Mouse (Mus musculus): ENCODE measurements around the gene Hjurp. TPM values are rescaled to one million over a fixed set of nuclear protein-coding genes. Genes with fewer than 3 reads are reported as not detected.

Gene Hjurp
- total RNA-seq, 4 experiments from 2014 or later, result 43.2 to 45.6 (median 45.5) TPM

DNA sequence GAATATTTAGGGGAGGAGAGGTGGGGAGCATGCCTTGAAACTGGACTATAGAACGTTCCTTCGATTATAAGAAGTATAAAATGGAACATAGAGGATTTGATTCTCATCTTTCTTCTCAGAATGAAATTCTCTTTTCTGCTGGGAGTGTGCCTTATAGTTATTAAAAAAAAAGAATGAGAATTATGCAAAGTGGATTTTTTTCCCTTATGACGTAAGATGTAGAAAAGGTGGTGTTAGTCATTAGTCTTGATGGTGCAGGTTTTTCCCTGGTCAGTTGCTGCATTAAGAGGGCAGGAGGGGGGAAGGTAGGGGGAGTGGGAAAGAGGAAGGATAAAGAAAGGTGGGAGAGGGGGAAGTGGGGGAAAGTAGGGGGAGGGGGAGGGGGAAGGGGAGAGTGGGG lies 4.9 kb upstream of the Hjurp start:
- DNase-seq (ENCODE audit: low spot score in 2 of 2), result no peak

DNA sequence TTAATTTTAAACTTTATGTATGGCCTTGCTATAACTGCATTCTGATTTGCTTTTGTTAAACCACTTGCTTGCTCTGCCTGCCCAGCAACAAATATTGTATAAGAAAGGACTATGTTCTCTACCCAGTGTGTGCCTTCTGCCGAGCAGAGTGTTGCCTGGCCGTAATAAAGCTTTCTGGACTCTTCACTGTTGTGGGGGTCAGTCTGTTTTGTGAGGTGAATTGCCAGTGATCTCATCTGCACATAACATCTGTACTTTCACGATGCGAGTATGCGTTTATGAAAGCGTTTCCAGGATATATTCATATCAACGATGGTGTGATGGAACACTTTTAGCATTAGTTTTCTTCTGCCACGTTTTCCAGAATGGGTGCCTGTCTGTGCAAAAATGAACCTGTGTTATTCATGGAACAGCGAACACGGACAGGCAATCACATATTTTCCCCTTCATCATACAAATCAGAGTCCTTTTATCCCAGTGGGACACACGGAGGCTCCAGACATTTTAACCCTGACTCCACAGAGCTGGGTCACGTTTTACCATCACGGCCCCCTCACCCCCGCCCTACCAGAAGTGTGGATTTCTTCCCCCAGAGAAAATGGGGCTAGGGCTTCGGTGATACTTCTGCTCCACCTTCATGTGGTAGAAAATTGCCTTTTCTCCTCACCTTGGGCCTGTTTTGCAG lies 2.7 kb upstream of the Hjurp start:
- peak in 1 of 2 experiments; percentile 8 for DNase-seq (ENCODE audit: low spot score in 2 of 2)

DNA sequence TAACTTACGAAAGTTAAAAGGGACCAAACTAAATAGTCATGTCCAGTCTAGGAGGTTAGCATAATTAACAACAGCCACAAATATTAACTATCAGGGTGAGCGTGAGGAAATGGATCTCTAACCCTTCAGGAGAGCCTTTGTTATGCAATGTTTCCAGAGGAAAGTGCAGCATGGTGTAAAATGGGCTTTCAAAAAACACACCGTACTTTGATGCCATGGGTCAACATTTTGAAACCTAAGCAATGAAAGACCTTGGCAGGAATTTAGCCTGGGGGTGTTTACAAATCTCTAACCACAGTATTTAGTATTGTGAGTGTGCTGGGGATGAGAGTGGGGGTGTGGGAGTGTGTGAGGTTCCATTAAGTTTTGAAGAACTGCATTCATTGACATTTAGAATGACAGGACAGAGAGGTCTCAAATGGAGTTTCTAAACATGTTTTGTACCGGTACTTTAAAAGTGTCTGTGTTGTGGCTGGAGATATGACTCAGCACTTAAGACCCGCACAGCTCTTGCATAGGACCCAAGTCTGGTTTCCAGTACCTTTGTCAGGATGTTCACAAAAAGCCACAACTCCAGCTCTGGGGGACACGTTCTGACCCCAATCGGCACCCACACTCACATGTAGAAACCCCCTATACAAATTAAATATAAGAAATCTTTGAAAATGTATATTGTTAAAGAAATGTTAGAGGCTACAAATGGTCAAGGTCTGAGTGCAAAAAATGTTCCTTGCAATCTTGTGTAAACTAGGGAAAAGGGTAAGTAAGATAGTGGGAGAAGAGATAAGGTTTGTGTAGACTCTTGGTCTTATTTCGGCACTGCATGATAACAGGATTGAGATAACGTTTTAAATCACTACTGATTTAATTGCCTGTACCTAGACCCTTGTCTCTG lies 1.9 kb upstream of the Hjurp start:
- no peak for DNase-seq (ENCODE audit: low spot score in 2 of 2)

DNA sequence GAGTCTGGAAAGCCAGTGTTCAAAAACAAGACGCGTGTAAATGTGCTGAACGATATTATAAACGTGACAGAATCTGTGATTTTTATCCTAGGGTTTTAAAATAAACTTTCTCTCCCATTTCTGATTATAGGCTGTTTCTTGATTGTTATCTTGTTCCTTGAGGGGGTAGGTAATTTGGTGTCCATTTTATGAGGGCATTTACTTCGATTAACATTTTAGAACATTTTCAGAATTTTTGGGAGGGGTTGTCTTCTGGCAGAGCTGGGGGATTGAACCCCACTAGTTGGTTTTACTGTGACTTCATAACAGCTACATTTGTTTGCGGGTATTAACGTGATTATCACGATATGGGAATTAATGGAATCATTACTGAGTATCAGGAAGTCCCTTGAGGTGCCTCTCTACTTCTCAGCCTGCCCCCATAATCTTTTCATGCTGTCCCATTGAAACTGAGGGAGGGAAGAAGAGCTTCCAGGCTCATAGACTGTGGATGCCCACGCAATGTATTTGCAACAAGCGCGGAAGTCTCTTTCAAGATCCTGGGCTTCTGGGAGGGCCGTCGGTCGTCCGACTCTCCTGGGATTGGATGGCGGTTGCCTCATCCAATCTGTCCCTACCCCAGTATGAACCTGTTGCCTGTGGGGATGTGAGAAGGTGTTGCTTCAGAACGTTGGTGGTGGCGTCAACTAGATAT lies 532 bp upstream of the Hjurp start:
- DNase-seq (ENCODE audit: low spot score in 2 of 2), result peak in 1 of 2 experiments; percentile 18

DNA sequence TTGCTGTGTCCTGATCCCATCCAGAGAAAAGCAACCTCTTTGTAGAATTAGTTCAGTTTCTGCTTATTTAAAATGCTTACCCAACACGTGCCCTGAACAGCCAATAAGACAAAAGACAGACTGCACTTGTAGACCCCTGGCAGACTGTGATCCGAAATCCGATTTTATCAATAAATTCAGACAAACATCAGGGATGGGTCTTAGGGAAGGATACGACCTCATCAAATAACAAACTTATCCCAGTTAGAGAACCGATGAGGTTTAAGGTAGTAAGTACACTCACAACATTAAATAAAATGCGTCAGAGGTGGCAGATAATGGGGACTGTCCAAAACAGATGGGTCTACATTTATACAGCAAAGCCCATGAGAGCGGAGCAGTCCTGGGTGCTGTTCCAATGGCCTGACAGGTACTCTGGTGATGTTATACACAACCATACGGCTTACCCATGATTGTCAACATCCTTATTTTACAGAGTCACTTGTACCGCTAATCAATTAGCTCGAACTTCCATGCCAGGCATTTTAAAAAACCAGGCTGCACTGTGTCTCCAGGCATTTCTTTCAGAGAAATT lies 822 bp downstream of the Hjurp start:
- peak in 1 of 2 experiments; percentile 29 for DNase-seq (ENCODE audit: low spot score in 2 of 2)

DNA sequence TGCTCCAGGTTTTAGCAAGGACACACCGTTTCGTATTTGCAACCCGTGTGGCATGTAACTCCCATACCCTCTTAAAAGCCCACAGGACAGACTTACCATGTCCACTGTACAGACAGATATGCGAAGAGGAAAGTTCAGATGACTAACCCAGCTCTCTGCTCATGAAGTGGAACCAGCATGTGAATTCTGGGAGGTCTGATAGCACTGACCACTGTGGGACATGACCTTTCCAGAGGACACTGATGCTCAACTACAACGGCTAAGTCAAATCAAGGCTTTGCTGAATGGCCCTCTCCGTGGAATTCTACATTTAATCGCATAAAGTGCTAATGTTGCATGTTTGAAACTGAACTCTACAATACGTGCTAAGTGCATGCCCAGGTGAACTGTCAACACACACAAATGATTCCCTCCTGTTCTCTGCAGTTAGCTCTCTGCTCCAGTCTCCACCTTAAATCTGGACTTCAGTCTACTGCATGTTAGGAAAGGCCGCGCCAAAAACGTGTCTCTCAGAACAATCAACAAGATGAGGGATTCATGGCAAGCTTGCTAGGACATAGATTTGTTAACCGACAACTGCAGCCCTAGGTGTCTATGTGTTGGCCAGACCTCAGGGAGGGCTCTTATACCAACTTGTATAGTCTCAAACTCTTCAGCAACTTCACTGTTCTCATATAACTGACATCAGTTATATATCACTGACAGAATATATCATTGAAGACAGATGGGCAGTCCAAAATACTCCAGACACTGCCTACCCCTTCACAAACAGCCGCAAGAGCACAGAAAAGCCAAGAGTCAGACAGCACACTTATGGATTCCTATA lies 1.5 kb downstream of the Hjurp start:
- peak in 1 of 2 experiments; percentile 22 for DNase-seq (ENCODE audit: low spot score in 2 of 2)

DNA sequence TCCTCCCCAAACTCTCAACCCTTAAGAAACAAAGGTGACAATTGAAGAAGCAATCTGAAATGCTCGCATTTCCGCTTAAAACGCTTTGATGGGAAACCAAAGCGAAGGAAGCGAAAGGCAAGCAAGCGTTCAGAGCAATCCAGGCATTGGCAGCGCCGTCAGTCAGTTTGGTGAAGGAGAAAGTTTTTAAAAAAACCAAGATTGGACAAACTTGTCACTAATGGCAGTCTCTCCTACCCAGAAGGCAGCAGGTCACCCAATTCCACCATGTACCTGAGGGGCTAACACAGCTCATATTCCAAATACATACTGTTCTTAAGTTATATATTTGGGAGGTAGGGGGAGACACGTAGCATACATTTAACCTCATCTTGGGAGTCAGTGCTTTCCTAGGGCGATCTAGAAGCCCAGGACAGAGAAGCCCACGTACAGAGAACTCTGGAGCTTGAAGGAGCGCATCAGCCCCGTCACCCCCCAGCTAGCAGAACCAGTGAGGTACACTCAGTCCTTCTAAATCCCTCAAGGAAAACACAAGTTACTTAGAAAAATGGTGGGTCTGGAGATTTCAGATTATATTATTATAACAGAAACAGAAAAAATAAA lies 2.3 kb downstream of the Hjurp start:
- DNase-seq (ENCODE audit: low spot score in 2 of 2), result no peak

DNA sequence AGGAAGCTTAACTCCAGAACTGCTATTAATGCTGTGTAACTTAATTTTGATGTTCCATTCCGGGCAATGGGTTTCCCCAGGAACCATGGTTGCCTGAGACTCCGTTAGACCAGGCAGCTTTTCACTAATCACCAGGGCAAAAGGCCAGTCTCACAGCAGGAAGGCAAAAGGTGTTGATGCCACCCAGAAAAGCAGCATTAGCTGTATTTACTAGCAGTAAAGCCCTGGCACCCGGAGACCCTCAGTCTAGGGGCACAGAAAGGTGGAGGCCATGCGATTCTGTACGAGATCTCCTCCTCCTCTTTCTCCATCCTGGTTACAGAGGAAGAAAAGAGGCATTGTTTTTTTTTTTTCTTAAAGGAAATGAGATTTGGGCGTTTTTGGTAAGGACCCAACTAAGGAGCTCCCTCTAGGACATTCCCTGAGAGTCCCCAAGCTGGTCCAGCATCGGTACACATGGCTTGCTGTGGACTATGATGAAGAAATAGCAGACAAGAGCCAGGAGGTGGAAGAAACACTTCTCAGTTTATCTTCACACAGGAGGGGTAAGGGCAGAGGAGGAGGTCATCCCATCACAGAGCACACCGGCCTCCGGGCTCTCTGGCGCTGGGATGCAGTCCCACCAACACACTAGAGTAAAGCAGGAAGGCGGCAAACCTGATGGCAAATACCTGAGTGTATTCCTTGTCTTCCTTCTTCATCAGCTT lies 2.9 kb downstream of the Hjurp start:
- DNase-seq (ENCODE audit: low spot score in 2 of 2), result peak in 1 of 2 experiments; percentile 9

DNA sequence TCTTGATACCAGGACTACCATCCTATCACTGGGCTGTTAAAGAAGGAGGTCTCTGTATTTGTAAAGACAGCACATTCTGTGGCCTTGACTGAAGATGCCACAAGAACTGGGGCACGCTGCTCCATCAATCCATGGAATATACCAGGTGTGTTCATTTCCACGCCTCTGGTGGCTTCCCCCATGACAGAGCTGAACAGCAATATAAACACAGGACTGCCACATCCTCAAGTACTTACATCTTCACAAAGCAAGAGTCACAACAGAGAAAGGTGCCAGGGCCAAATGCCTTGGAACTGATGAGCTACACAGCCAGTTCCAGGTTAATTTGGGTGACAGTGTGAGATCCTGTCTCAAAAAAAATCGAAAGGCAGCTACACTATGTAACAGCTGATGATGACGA lies 3.6 kb downstream of the Hjurp start:
- no peak for DNase-seq (ENCODE audit: low spot score in 2 of 2)

DNA sequence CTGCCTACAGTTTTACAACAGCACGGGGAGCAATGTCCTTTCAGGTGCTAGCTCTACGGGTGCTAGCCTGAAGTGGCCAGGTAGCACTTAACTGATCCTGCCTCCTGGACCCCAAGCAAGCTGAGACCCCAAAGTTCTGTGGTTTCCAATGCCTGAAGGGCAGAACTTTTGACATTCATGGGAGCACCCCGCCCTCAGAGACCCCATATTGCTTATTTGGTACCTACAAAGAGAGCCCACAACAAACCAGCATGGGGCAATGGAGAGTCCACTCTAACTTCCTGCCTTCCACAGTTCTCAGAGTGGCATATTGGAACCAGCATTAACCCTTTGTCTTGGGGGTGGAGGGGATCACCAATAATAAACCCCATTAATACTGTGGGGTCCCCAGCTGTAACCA lies 4.1 kb downstream of the Hjurp start:
- DNase-seq (ENCODE audit: low spot score in 2 of 2), result no peak

DNA sequence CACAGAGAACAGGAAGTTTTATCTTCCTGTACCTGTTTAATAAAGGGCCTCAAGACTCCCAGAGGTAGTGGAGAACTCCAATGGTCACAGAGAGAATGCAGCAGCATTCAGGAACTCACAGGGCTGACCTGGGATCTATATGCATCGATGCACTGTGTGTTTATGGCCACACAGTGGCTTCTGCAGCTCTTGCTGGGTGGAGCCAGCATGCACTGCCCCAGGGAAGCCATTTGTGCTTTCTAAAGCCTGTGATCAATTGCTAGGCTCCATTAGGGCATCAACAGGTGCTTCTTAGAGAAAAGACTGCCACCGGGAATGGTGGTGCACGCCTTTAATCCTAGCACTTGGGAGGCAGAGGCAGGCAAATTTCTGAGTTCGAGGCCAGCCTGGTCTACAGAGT lies 4.6 kb downstream of the Hjurp start:
- no peak for DNase-seq (ENCODE audit: low spot score in 2 of 2)

DNA sequence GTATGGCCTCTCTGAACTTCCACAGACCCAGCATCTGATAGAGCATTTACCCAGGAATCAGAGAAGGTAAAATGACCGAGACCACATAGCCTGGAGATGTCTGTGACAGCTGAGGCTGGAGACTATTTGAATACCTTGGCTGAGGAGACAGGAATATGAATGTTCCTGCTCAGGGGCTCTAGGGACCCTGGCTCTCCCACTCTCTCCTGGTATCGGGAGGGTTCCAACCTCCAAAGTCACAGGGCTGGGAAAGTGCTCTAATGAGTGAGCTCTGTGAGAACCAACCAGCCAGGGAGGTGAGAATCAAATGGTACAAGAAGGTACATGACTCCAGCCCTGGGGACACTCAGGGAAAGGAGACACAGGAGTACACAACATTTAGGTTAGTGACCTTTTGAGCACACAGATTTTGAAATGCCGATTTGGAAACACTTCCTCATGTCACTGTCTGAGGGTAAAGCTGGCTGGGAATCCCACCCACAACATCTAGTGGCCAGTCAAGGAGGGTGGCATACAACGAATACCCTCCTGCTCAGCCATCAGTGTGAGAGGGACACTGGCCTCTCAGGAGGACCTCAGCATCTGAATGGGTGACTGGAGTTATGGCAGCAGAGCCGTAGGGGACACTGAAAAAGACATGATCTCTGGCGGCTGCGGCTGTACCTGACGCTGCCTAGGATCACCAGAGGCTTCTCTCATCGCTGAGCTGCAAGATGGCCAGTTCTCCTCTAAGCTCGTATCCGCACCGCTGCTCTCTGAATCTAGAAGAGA lies 7.7 kb downstream of the Hjurp start:
- DNase-seq (ENCODE audit: low spot score in 2 of 2), result no peak

DNA sequence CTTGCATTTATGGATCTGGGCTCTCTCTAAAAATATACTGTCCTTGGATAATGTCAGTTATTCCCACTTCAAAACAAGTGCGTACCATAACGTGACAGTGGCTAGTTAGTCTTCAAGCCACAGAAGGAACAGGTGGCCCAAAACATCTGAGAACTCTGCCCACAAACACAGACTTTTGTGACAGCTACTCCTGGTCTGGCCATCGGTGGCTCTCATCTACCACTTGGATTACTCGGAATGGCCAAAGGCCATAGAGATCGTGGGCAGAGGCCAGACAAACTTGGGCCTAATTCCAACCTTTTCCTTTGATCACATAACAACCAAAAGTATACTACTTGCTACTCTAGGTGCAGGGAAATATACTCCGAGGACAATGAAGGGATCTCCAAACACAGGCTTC lies 9.4 kb downstream of the Hjurp start:
- DNase-seq (ENCODE audit: low spot score in 2 of 2), result no peak

DNA sequence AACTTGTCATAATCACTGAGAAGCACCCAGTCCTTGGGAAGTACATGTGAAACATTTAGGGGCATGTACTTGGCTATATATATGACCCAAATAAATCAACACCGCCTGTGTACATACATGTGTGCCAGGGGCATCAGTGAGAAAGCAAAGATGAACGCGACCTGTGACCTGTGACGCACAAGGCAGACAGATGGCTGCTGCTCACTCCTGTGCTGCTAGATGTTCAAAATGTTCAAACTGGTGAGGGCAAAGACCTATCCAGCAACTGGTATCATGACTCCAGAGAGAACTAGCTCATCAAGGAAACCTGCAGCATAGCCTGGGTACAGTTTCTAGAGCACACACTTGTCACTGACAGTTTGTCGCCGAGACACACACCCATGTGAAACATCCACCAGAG lies 9.9 kb downstream of the Hjurp start:
- DNase-seq (ENCODE audit: low spot score in 2 of 2), result no peak

DNA sequence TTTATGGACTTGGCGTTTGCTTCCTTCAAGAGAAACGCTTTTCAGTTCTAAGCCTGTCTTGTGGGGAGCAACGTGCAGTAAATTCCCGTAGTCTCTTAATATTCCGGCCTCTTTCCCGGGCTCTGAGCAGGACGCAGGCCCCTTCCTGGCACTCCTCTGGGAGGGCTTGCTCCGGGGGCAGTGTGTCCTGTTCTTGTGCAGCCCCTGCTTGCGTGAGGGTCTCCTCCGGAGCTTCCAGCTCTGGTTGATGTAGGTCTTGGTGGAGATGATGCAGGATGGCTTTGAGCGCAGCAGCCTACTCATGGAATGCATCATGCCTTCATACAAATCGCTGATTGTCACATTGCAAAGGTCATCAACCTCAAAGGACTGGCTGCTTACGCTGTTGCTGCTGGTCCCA lies 11.3 kb downstream of the Hjurp start:
- no peak for DNase-seq (ENCODE audit: low spot score in 2 of 2)

DNA sequence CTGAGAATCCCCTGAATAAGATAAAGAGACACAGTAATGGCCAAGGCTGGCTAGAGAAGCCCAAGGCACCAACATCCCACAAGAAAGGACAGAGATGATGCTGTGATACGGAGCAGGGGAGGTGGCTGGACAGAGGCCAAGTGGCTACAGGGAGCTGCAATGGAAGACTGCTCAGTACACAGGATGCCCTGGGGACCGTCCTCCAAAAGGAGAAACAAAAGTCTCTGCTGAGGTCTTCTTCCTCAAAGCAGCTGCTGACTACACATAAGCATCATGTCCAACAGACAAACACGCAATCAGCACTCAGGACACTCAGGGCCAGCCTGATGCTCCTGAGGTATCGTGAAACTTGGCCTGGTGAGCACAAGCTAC lies 12.6 kb downstream of the Hjurp start:
- no peak for DNase-seq (ENCODE audit: low spot score in 2 of 2)

DNA sequence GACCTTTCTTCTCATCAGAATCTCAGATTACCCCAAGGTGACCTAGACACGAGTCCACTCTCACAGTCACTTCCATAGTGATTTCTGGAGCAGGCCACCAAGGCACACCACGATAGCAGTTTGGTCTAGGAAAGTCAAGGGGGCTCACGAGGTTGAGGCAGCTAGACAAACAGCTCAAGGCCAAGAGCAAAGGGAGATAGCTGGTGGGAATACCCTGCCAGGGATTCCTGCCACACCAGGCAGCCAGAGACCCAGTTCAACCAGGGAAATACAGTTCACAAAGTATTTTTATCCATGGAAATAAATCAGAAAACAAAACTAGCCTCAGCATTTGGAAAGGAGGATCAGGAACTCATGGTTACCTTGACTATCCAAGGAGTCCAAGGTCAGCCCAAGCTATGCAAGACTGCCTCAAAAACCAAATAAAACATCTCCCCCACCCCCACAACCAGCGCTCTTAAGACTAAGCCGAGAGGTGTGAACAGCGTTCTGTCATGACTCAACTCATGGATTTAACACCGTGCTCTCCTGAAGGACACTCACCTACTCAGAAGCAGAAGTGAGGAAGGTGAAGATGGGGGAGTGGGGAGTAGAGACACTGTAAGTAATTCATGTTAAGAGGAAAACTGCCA lies 13.1 kb downstream of the Hjurp start:
- no peak for DNase-seq (ENCODE audit: low spot score in 2 of 2)

DNA sequence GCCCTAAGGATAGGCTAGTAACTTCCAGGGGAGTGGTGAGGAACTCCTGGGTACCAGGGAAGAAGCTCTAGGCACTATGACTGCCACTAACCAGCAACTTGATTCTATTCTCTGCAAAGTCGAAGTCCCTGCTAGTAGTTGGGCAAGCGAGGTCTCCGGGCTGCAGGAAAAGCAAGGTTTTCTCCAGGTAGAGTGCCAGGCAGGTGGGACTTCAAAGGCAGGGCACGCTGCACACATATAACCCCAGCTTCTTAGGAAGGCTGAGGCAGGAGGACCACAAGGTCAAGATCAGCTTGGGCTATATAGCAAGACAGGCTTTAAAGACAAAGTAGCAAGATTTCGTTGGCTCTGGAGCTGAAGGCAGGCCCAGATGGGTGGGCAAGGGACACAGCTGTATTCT lies 13.7 kb downstream of the Hjurp start:
- no peak for DNase-seq (ENCODE audit: low spot score in 2 of 2)

DNA sequence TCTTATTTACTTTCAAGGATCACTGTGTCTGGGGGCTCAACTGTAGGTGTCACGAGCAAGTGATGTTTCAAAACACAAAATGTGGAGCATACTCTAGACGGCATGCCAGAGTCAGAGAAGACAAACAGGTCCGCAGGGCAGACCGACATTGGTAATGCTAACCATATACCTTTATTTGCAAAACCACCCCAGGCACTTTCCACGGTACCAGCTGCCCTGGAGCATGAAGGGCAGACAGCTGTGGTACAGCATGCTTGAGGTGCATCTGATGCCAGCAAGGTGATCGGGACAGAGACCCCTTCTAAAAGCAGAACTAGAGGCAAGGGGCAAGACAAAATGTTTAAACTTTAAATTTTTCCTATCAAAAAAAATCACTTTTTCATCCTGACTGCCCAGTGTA lies 14.5 kb downstream of the Hjurp start:
- no peak for DNase-seq (ENCODE audit: low spot score in 2 of 2)

Measured in left cerebral cortex, adult 8-10 months (tissue).